Mouse (Mus musculus): ENCODE results near the gene Ctu2.

Ctu2 gene

DNA sequence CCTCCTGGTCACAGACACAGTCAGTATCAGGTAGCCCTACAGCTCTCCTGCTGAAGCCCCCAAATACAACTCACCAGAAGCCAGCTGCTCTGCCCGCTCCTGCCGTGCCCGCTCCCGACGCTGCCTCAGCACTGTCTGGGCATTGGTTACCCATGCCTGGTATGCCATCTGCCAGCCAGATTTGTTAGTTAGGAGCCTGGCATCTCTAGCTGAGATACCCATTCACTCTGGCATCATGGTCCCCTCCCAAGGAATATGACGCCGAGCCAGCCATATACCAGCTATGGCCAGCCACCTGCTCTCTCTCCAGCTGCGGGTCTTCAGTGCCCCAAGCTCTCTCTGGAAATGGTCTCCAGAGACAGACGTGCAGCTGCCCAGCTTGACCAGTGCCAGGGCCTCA is 12.4 kb downstream of the Ctu2 start:
- in situ Hi-C loops (cut with MboI), result no loop called here

DNA sequence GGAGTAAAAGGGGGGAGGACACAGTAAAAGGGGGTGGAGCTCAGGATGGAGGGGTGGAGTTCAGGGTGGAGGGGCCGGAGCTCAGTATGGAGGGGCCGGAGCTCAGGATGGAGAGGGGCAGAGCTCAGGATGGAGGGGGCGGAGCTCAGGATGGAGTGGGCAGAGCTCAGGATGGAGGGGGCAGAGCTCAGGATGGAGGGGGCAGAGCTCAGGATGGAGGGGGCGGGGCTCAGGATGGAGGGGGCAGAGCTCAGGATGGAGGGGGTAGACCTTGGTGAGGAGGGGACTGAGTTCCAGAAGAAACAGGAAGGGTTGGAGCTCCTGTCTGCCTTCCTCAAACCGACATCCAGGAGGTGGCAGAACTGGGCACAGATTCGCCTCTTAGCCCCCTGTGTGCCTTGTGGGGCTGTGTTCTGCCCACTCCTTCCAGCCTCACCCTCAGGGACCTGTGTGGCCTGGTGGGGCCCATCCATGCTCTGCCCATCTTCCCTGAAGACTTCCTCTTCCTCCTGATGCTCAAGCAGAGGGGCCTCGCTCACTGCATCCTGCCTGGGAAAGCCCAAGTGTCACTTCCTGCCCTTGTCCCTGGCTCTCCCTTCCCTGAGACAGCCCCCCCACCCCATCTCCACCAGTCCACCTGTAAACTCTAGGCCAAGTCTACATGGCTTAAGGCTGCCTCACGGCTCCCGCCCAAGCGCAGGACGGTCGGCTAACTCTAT is 21.2 kb downstream of the Ctu2 start:
- in situ Hi-C loops (cut with MboI), result no loop called here

DNA sequence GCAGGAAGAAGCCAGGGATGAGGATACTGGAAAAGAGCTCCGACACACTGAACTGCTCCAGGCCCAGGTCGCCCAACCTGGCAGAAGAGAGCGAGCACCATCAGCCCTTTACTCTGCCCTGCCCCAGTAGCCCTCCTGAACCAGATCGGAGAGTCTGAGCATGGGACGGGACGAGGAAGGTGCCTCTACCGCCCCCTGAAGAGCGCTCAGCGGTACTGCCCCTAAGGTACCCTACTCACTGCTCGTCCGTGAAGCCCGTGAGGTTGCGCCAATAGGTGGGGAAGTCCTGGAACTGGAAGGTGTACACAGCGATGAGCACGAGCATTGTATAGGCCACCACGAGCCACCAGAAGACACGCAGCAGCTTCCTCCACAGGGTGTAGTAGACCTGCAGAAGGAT is 22.0 kb downstream of the Ctu2 start:
- in situ Hi-C loops (cut with MboI), result no loop called here

DNA sequence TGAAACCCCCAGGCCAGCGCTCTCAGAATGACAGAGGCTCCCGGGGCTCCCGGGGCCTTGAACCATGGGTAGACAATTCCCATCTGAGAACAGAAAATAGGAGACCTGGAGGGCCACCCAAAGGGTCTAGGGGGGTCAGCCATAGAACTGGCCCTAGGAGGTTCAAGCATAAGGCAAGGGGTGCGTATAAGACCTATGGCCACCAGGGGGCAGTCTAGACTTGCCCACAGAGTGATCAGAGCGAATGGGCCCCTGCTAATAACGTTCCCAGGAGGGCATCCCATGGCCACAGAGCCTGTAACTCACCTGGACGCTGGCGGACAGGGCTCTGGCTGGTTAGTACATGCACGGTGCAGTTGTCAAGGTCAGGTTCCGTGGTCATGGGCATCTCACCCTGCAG is 24.9 kb downstream of the Ctu2 start:
- in situ Hi-C loops (cut with MboI), result loop anchor here (5.0 to 10.0 kb wide), 2 partner anchors 46 to 334 kb away; no protein-coding TSS in a partner anchor

DNA sequence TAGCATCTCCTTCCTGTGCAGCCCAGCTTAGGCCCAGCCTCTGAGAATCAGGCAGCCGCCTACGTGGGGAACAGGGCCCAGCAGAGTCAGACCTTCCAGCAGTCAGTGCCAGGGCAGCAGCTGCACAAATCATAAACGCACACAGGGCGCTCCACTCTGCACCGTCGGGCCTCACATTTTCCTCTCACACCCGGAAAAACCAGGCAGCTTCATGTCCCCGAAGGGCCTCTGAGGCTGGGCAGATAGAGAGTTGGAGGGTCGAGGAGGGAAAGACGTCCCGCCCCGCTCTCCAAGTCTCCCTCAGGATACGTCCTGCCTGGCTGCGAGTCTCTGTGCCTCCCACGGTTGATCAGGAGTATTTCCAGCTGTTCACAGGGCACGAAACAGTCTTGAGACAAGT is 35.6 kb downstream of the Ctu2 start:
- in situ Hi-C loops (cut with MboI), result no loop called here

DNA sequence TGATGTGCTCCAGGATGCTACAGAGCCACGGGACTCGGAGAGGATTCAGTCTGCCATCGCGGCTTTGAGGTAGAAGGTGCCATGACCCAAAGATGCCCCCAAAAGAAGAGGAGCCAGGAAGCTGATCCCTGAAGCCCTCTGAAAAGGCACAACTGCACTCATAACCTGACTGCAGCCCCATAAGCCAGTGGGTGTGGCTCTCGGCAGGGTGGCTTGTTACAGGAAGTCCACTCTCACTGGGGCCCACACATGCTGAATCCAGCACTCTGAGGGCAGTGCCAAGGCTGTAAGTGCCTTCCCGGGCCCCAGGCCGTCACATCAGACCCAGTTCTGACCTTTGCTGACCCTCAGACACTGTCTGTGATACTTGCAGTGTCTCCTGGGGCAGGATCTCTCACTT is 36.4 kb downstream of the Ctu2 start:
- in situ Hi-C loops (cut with MboI), result no loop called here

DNA sequence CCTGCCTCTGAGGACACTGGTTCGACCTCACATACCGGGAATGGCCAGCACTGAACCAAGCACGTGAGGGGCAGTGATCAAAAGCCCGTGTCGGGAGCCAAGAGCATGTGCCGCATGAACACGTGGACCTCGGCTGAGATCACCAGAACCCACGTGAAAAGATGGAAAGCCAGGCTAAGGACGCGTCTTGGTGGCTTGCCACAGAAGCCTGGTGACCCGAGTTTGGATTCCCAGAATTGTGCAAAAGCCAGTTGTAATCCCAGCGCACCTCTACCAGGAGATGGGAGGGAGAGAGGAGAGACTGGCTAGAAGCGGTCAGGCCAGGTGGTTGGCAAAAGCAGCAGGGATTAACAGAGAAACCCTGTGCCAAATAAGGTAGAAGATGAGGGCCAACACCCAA is 39.8 kb downstream of the Ctu2 start:
- in situ Hi-C loops (cut with MboI), result no loop called here

DNA sequence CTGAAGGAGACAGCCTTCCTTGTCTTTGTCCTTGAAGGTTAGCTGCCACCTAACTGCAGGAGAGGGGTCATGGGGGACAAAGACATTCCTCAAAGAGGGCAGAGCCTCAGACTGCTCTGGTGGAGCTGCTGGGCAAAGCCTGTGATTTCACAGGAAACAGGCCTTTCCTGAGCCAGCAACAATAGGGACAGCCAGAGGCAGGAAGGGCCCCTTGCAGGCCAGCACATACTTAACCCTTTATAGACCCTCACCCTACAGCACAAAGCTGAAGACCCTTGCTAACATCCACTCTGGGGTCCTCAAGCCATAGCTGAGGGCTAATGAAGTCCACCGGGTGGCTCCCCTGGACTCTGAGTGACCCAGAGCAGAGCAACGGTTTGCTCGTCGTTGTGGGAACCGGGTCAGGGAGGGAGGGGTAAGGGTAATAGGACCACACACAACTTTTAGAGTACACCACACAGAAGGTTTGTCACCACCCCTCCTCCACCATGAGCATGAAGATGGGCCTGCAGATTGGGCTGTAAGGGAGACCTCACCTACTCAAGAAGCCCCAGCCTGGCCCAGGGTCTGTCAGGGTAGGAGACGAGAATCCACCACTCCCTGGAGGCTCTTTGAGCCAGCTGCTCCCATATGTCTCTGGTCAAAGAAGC is 41.7 kb downstream of the Ctu2 start:
- in situ Hi-C loops (cut with MboI), result no loop called here

DNA sequence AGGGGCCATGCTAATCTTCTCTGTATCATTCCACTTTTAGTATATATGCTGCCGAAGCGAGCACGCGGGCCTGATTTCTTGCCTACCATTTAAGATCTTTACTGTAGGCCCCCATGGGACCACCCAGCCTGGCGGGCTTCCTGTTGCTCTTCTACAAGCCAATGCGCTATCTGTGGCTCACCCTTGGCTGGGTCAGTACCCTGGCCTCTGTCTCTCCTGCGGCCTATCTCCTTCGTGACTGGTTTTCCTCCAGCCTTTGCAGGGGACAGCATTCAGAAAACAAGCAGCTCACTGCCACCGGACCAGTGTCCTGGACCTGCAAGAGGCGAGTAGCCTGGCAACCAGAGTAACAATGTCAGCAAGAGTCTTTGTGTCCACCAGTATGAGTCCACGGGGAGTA is 44.7 kb downstream of the Ctu2 start:
- in situ Hi-C loops (cut with MboI), result no loop called here

DNA sequence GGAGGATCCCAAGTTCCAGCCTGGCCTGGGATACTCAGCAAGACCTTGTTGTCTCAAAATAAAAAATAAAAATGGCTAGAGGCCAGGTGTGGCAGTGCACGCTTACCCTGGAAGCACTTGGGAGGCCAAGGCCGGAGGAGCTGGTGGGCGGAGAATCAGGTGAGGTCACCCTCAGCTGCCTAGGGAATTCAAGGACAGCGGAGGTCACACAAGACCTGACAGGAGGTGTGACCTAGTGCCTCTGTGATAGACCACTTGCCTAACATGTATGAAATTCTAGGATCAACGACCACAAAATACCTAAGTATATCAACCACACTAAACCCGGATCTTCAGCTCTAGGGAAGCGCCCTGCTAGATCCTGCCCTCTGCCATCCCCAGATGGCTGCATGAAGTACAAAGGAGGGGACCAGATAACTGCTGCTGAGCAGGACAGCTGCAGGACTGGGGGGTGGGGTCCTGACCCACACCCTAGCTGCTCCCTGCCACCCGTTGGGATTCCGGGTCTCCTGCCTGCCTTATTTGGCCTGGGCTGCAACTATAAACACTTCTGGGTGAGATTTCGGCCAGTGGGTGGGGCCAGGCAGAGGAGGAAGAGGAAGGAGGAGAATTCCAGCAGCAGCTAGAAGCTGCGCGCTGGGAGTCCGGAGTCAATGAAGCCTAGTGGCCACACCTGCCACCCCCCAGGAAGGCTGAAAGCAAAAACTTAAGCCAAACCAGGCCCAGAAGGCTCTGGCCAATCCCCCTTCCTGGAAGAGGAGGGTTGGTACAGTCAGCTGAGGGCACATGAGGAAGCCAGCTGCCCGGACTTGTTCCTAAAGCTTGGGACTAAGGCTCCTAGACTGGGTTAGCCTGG is 47.1 kb downstream of the Ctu2 start:
- in situ Hi-C loops (cut with MboI), result no loop called here

DNA sequence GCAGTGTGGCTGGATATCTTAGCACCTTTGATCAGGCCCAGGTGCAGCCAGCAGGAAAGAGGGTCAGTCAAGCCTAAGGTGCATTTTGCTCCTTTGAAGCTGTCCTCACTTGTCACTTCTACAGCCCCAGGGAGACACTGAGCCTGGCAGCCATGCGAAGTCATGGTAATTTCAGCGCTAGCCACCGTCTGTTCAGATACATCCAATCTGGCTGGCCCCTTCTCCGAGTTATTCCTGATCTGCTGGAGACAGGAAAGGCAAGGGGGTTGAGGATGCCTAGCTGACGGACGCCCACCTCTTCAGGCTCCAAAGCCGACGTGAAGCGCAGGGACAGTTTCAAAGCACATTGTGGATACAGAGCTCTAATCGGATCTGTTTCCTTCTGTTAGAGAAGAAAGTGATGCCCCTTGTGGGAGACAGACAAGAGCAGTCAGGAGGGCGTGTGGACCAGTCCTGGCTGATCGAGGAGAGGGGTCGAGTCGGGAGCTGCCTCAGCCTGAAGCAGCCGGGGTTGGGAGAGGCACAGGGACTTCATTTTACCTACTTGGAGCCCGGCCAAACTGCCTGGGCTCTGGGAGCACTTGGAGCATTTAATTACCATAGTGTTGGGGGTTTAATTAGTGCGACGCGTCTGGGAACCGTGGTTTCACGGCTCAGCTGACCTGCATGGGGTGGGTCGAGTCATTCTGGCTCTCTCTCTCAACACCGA is 47.9 kb downstream of the Ctu2 start:
- in situ Hi-C loops (cut with MboI), result no loop called here

DNA sequence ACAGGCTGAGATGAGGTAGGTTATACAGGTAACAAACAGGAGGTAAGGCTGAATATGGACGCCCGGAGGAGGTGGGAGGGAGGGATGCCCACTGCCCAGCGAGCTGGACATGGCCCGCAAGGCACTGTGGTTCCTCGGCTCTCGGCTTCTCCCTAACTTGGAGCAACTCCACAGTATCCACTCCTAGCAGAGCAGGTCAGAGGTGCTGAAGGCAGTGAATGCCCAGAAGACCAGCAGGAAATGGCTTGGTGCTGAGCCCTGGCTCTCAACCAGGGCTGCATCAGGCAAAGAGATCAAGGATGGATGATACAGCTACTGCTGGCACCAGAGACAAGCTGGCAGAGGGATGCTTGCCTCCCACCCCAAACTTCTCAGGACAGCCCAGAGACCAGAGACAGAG is 48.6 kb downstream of the Ctu2 start:
- in situ Hi-C loops (cut with MboI), result no loop called here

DNA sequence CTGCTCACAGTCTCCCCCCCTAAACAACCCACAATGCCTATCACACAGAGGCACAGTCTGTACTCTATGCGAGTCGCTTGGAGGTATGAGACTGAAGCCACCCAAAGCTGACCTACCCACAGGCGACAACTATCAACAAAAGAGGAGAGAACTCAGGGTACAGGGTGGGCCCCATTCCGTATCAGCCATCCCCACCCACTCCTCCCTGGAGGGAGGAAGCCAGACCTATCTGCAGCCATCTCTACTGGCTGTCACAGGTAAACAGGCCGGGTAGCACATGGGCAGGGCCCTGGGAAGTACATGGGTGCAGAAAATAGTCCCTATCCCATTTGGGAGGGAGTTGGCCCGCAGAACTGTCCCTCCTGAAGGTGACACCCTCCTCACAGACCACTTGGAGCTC is 49.1 kb downstream of the Ctu2 start:
- in situ Hi-C loops (cut with MboI), result no loop called here

DNA sequence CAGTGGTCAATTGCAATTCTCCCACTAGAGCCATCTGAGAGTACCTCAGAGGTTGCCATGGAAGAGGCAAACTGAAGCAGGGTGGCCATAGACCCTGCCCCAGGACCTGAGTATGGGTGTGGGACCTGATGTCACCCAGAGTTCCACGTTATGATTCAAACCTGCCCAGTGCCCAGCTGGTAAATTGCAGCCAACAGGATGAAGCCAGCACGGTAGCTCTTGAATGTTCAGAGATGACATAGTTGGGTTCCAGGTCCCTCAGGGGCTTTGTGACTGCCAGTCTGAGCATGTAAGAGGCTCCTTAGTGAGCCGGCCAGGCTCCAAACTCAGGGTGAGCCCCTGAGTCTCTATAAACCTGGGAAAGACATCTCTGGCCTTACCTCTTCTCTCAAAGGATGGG is 50.1 kb downstream of the Ctu2 start:
- in situ Hi-C loops (cut with MboI), result no loop called here

DNA sequence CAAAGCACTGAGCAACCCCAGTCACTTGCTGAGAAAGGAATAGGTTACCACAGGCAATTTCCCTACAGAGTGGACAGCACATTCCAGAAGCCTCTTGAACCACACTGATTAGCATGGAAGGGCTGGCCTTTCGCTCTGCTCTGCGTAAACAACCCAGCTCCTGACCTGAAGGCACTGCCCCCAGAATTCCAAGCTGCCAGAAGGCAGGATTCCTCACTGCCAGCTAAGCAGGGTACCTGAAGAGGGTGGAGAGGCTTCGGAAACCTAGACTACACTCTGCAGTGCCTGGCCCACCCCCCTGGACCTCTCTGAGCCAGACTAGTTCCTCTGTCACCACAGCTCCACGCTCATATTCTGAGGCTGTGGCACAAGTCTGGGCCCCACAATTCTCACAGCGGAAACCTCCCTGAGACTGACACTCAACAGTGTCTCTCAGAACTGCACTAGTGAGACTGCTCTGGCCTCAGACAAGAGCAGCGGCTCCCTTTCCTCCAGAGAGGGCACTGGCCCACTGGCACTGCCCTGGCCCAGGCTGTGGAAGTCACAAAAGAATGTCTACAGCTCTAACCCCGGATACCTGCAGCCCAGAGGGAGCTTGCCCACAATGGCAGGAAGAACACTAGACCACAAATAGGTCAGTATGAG is 50.7 kb downstream of the Ctu2 start:
- in situ Hi-C loops (cut with MboI), result no loop called here

DNA sequence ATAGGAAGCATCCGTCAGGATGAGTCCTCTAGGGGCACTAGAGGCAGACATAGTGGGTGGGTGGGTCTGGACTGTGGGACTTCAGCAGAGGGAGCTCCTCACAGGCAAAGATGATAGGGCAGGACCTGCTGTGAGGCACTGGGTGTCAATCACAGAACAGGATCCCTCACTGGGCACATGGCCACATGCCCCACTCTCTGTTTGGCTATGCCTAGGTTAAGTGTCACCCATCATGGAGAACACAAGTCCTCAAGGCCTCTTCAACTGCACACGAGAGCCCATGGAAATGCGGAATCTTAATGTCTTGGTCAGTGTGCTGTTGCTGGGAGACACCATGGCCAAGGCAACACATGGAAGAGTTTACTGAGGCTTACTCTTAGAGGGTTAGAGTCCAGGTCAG is 52.0 kb downstream of the Ctu2 start:
- in situ Hi-C loops (cut with MboI), result no loop called here

DNA sequence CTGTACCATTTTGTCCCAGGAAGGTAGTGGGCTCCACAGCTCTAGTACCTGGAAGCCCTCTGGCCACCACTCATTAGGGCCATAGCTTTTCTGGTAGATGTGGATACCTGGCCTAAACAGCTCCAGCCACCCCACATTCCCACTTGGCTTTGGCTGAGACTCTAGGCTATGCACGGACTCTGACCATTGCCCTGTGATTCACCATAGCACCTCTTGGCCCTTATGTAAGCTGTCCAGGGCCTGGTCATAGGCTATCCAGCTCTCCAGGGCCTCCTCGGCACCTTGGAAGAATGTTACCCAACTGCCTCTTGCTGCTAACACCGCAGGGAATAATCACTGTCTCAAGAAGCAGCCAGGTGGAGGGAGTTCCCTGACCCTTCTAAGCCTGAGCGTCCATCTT is 53.2 kb downstream of the Ctu2 start:
- in situ Hi-C loops (cut with MboI), result no loop called here

DNA sequence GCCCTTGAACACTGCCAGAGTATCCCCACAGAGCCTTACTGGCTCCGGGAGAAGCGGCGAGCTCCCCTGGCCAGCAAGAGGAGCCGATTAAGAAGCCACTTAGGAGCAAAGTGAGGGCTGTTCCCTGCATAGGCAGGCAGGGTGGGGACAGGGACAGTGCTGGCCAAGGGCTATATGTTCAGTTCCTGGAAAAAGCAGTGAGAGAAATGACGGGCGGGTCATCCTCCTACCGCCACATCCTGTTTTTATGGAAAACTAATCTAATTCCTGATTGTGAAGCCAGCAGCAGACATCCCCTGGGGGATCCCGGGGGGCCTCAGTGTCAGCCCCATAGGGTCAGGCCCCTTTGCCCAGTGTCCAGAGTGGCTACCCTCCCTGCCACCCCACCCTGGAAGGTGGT is 55.4 kb downstream of the Ctu2 start:
- in situ Hi-C loops (cut with MboI), result no loop called here
